Mouse (Mus musculus) stomach, postnatal 0 days (tissue): ENCODE results near the gene Rpf1.

Experiments
- CTCF ChIP-seq: IDR thresholded peaks from 2 replicates; pipeline ENCODE4 v1.5.1; 2016; ENCODE audit warnings: antibody characterized with exemption, low read depth, mild to moderate bottlenecking, moderate library complexity
- EP300 ChIP-seq: optimal IDR thresholded peaks from 2 replicates; pipeline ENCODE3; 2016; ENCODE audit warnings: antibody characterized with exemption

DNA sequence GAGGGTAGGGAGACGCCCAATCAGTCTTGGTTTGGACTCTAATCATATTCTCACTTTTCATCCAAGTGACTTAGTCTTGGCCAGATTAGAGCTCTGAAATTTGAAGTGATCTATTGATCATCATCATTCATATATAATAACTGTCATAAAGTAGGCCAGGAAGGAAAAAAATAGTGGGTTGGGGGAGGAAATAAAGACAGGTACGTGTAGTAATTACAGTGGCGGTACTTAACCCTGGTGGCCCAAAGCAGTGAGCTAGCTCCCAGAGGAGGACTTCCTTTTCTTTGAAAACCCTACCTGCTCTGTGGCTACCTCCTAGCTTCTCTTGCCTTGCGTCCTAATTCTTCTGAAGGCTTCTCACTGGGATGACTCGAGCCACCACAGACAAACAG is 20.4 kb downstream of the Rpf1 start:
- no peak for TF ChIP-seq EP300
- no peak for TF ChIP-seq CTCF
